Mouse (Mus musculus) lung, adult 2 months (tissue): Measurements from ENCODE around the gene Scnn1b. TPM values are rescaled to one million over a fixed set of nuclear protein-coding genes. Genes with fewer than 3 reads are reported as not detected.
A peak's percentile ranks its signal among the peaks of the same experiment; 100 is the strongest.

Source experiments
- DNase-seq: peaks from one replicate; pipeline ENCODE4 v3.0.0; 2022
- H3K4me1 ChIP-seq: fragments of 200-500 bp; 2 replicates; pipeline ENCODE4 v1.6.1; 2011; ENCODE audit warnings: low read length; ENCODE audit not compliant: control insufficient read depth, insufficient read depth
- H3K4me3 ChIP-seq: fragments of 200-500 bp; replicated peaks from 2 replicates; pipeline ENCODE3; 2011; ENCODE audit warnings: low read depth, mild to moderate bottlenecking, control low read depth, low read length; ENCODE audit errors: extremely low read depth
- CTCF ChIP-seq: fragments of 200-500 bp; IDR thresholded peaks from 2 replicates; pipeline ENCODE4 v1.5.1; 2011; ENCODE audit warnings: mild to moderate bottlenecking, low read length, control low read depth; ENCODE audit not compliant: insufficient read depth
- POLR2A ChIP-seq: fragments of 200-500 bp; IDR thresholded peaks from 2 replicates; pipeline ENCODE4 v1.6.1; 2011; ENCODE audit warnings: low read depth, mild to moderate bottlenecking, control low read depth, low read length, borderline replicate concordance; ENCODE audit errors: extremely low read depth
- WGBS: fragments of 180-500 bp; shearing (Covaris S2); methylation state at CpG from one replicate; pipeline ENCODE4 v1.1.7; 2018; 5-methylcytosine and 5-hydroxymethylcytosine counted together
- polyA plus RNA-seq: library from polyadenylated mRNA; depleted of rRNA; stranded (reverse); fragments of >200 nt; gene quantifications from 2 replicates; pipeline ENCODE4 v1.2.3, GENCODE M21; 2012; rRNA removed

Gene Scnn1b
- polyA plus RNA-seq, 1 experiment: 179 TPM

GRCm38 (mm10) chr7:121947513-121947912 lies 82.7 kb downstream of the Scnn1b start:
- DNase-seq: peak; percentile 49
- TF ChIP-seq CTCF: no peak
- Histone ChIP-seq H3K4me3 (no peak overlapping the region), H3K4me1 (no peaks in the 10 kb centered on the region; the same call in 1 of the 2 replicates)
- WGBS: 58% methylated on average over 4 of the region's 4 CpGs

GRCm38 (mm10) chr7:121954891-121955669 lies 90.2 kb downstream of the Scnn1b start:
- 81% methylated on average over 11 of the region's 11 CpGs for WGBS
- H3K4me3 ChIP-seq: no peak overlapping the region
- DNase-seq: no peak
- H3K4me1 ChIP-seq: no peaks in the 10 kb centered on the region
- TF ChIP-seq CTCF: no peak
- no peak for TF ChIP-seq POLR2A

- no peak for TF ChIP-seq POLR2A
- no peak for TF ChIP-seq CTCF
- no peaks in the 10 kb centered on the region for H3K4me1 ChIP-seq
- H3K4me3 ChIP-seq: no peak overlapping the region
- DNase-seq: no peak
- WGBS: 49% methylated on average over 12 of the region's 12 CpGs
Measured at GRCm38 (mm10) chr7:121955802-121956201, 91.0 kb downstream of the Scnn1b start.

- H3K4me1 ChIP-seq: no peaks in the 10 kb centered on the region
- no peak for TF ChIP-seq CTCF
- no peak for TF ChIP-seq POLR2A
- 71% methylated on average over 7 of the region's 7 CpGs for WGBS
Measured at GRCm38 (mm10) chr7:121961913-121962570, 97.2 kb downstream of the Scnn1b start.

GRCm38 (mm10) chr7:121962571-121962959 lies 97.7 kb downstream of the Scnn1b start:
- no peak for DNase-seq
- no peak overlapping the region for H3K4me3 ChIP-seq
- no peaks in the 10 kb centered on the region for H3K4me1 ChIP-seq
- TF ChIP-seq CTCF (no peak), POLR2A (no peak)
- WGBS: 63% methylated on average over 3 of the region's 3 CpGs

More at GRCm38 (mm10) chr7:121961913-121962570, 97.2 kb downstream of the Scnn1b start:
- H3K4me3 ChIP-seq: no peak overlapping the region
- no peak for DNase-seq

GRCm38 (mm10) chr7:121963883-121964398 lies 99.1 kb downstream of the Scnn1b start:
- TF ChIP-seq POLR2A (no peak), CTCF (0 out of 2 replicates have a peak, but pooled peaks have one; percentile 13)
- H3K4me1 ChIP-seq: no peaks in the 10 kb centered on the region
- WGBS: 60% methylated on average over 6 of the region's 6 CpGs
- DNase-seq: no peak
- H3K4me3 ChIP-seq: no peak overlapping the region

GRCm38 (mm10) chr7:121966169-121966568 lies 101.3 kb downstream of the Scnn1b start:
- Histone ChIP-seq H3K4me1 (no peaks in the 10 kb centered on the region), H3K4me3 (no peak overlapping the region)
- WGBS: 82% methylated on average over 7 of the region's 7 CpGs
- no peak for DNase-seq
- TF ChIP-seq CTCF (no peak), POLR2A (no peak)

Other genes starting within 250 kb of the Scnn1b start
- gene Usp31, start 157.8 kb upstream of the Scnn1b start, polyA plus RNA-seq: 5.5 and 6.6 TPM in 2 replicates
- gene Scnn1g, start 130.6 kb upstream of the Scnn1b start, polyA plus RNA-seq: 83.2 and 89.5 TPM in 2 replicates
- gene Cog7, start 116.7 kb downstream of the Scnn1b start, polyA plus RNA-seq: 25.6 and 29.7 TPM in 2 replicates
- 26.2 and 35.3 TPM in 2 replicates for gene Gga2, start 156.2 kb downstream of the Scnn1b start, polyA plus RNA-seq
- gene Ubfd1, start 202.1 kb downstream of the Scnn1b start, polyA plus RNA-seq: 17.5 and 21.1 TPM in 2 replicates
- gene Ears2, start 202.2 kb downstream of the Scnn1b start, polyA plus RNA-seq: 5.1 and 6.0 TPM in 2 replicates
- 150 and 268 TPM in 2 replicates for gene Ndufab1, start 236.8 kb downstream of the Scnn1b start, polyA plus RNA-seq